In the genomic region with DNA sequence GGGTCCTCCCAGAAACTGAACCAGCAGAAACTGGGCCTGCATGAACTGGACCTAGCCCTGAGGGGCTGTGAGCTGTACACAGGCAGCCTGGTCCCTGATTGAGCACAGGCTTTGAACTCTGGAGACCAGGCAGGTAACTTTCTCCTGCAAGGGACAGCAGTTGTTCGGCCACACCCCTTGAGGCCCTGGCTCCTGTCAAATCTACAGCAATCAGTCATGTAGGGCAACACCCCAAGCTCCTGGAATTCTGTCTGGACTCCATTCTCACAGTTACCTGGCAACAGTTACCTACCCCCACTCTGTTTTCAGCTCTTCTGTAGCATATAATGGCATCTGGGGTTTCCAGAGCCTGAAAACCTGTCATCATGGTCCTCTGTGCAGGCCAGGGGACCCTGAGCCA, we compare ENCODE assay signal across 28 mouse cellular contexts. TPM values are rescaled to one million over a fixed set of nuclear protein-coding genes. Genes with fewer than 3 reads are reported as not detected.
"Had no signal": no experiment of that assay in that cellular context is flagged by ENCODE, and none has a peak within 500 bp of the region (broad histone marks: within the 10 kb centered on the region; RNA-seq: fewer than 3 reads in every experiment).

No protein-coding gene starts in this region.

- H3K4me2 ChIP-seq: liver, embryonic 12.5 days; lung, embryonic 15.5 days; midbrain, embryonic 12.5 days; neural tube, embryonic 13.5 days; neural tube, embryonic 15.5 days had no signal

- H3K9me3 ChIP-seq: liver, embryonic 12.5 days; lung, embryonic 15.5 days; midbrain, embryonic 10.5 days; midbrain, embryonic 12.5 days; neural tube, embryonic 13.5 days; neural tube, embryonic 15.5 days had no signal

- H3K4me1 ChIP-seq: liver, embryonic 12.5 days; lung, embryonic 15.5 days; megakaryocyte, embryonic 14.5 days; midbrain, embryonic 10.5 days; midbrain, embryonic 12.5 days; neural tube, embryonic 13.5 days; neural tube, embryonic 15.5 days had no signal

- H3K27ac ChIP-seq: liver, embryonic 12.5 days; liver, embryonic 14.5 days; lung, embryonic 15.5 days; macrophage; midbrain, embryonic 10.5 days; midbrain, embryonic 12.5 days; neural tube, embryonic 13.5 days; neural tube, embryonic 15.5 days had no signal

- H3K4me3 ChIP-seq: liver, embryonic 12.5 days; lung, embryonic 15.5 days; megakaryocyte, embryonic 14.5 days; midbrain, embryonic 10.5 days; midbrain, embryonic 12.5 days; myocyte; neural tube, embryonic 13.5 days; neural tube, embryonic 15.5 days had no signal

- H3K36me3 ChIP-seq: liver, embryonic 12.5 days; lung, embryonic 15.5 days; midbrain, embryonic 10.5 days; midbrain, embryonic 12.5 days; neural tube, embryonic 13.5 days; neural tube, embryonic 15.5 days had no signal

- ATAC-seq: liver, embryonic 12.5 days; lung, postnatal 0 days; midbrain, embryonic 16.5 days had no signal

- DNase-seq: lung, adult 2 months; lung, postnatal 14 days; lung, postnatal 36 days; midbrain, embryonic 14.5 days; retina, postnatal 1 day; right cerebral cortex, adult 18-20 months; right cerebral cortex, postnatal 25 days; right cerebral cortex, postnatal 4 days; spleen, adult 18-20 months; thymus, adult 18-20 months; thymus, postnatal 14 days; thymus, postnatal 36 days had no signal

- H3K9ac ChIP-seq: liver, embryonic 12.5 days; liver, embryonic 14.5 days; lung, embryonic 15.5 days; midbrain, embryonic 12.5 days; neural tube, embryonic 13.5 days; neural tube, embryonic 15.5 days had no signal

- H3K27me3 ChIP-seq: liver, embryonic 12.5 days; lung, embryonic 15.5 days; megakaryocyte, embryonic 14.5 days; midbrain, embryonic 12.5 days; neural tube, embryonic 13.5 days; neural tube, embryonic 15.5 days had no signal

RNA-seq across cellular contexts. Expression of gene Esp8, which starts 11.3 kb away (rescaled TPM):
- polyA plus RNA-seq: liver, embryonic 12.5 days; liver, embryonic 14.5 days; liver, embryonic 16.5 days; lung, adult 2 months; lung, embryonic 15.5 days; lung, postnatal 0 days; macrophage; midbrain, embryonic 10.5 days; midbrain, embryonic 12.5 days; midbrain, embryonic 14.5 days; midbrain, embryonic 16.5 days; myocyte; neural tube, embryonic 11.5 days; neural tube, embryonic 13.5 days; neural tube, embryonic 15.5 days; small intestine, adult 2 months had no signal

RNA-seq across cellular contexts. Expression of gene Esp6, which starts 30.2 kb away (rescaled TPM):
- polyA plus RNA-seq: liver, embryonic 12.5 days; liver, embryonic 14.5 days; liver, embryonic 16.5 days; lung, adult 2 months; lung, embryonic 15.5 days; lung, postnatal 0 days; macrophage; midbrain, embryonic 10.5 days; midbrain, embryonic 12.5 days; midbrain, embryonic 14.5 days; midbrain, embryonic 16.5 days; myocyte; neural tube, embryonic 11.5 days; neural tube, embryonic 13.5 days; neural tube, embryonic 15.5 days; small intestine, adult 2 months; thymus, postnatal 0 days had no signal
